Mouse (Mus musculus) brain, embryonic 14.5 days (tissue): Measurements from ENCODE around the gene Bdkrb2.

Source experiments
- CTCF ChIP-seq: fragments of 200-500 bp; IDR thresholded peaks from 2 replicates; pipeline ENCODE4 v1.5.1; 2012; ENCODE audit warnings: inconsistent platforms, mild to moderate bottlenecking, moderate library complexity, borderline replicate concordance; ENCODE audit not compliant: insufficient read depth, insufficient read length; ENCODE audit errors: extremely low read depth
- POLR2A ChIP-seq: fragments of 200-500 bp; IDR thresholded peaks from 2 replicates; pipeline ENCODE4 v1.6.1; 2012; ENCODE audit warnings: mild to moderate bottlenecking, inconsistent platforms, borderline replicate concordance; ENCODE audit not compliant: poor library complexity, insufficient read depth, insufficient read length, severe bottlenecking; ENCODE audit errors: extremely low read depth

DNA sequence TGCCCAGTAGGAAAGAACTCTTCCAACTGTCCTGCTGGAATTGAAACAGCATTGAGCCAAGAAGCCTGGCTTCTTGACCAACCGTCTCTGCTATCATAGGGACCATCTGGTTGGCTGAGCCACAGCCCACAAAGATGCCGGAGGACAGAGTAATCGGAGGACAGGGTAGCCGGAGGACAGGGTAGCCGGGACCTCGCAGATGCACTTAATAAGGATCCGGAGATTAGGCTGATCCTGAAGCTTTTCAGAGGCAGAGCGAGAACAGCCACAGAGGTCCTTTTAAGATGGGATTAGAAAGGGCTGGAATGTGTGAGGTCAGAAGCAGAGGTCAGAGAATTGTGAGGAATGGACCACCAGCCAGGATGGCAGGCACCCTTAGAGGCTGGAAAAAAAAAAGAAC, 42.2 kb downstream of the Bdkrb2 start:
- no peak for TF ChIP-seq CTCF
- no peak for TF ChIP-seq POLR2A
